8 mouse cellular contexts compared by ENCODE assay signal in the genomic region with DNA sequence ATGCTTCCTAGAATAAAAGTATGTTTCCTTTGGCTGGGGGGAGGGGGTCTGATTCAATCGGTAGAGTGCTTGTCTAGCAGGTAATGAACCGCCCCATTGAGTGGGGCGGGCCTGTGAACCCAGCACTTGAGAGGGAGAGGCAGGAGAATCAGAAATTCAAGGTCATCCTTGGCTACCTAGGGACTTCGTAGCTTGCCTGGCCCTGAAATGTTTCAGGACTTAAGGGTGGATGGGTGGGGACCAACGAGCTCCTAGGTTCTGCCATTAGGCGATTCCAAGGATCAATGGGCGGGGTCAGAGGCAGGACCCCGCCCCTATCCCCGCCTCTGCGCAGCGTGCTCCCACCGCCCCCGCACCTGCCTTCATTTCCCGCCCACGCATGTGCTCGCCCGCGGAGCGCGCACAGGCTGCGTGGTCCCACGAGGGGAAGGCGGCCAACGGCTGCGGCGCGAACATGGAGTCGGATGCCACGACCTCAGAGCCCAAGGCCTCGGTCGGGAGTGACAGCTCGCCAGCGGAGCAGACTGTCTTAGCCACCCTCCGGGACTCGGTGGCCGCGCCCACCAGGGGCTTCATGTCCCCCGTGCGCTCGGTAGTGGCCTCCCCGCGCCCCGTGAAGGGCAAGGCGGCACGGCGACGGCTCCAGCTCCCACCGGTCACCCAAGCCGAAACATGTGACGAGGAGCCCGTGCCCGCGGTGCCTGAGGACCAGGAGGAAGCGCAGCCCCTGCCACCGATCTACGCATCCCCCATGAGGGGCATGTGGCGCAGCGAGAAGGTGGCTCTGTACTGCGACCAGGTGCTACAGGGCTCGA. TPM values are rescaled to one million over a fixed set of nuclear protein-coding genes. Genes with fewer than 3 reads are reported as not detected.
DNase-seq lines count a peak whose midpoint lies in the region; ATAC-seq and TF ChIP-seq lines count a peak whose summit lies in the region.

A gene (plus strand): TSS at position 393 of the 815 bp plus-strand sequence.

- peaks cover 0 to 11% of the 10 kb centered on the region in 2 experiments; a peak in 3 of 4 replicates for H3K4me1 ChIP-seq in MEL (ENCODE audit: control insufficient read depth in 1 of 2, insufficient read depth in 2 of 2, low read length in 2 of 2)
- peaks cover 16% of the 10 kb centered on the region for H3K4me1 ChIP-seq in lung, embryonic 15.5 days

- no peaks in the 10 kb centered on the region; a peak in 1 of 4 replicates for H3K27me3 ChIP-seq in MEL (ENCODE audit: control insufficient read depth in 1 of 2, insufficient read depth in 2 of 2, low read length in 2 of 2)
- peaks cover 20% of the 10 kb centered on the region for H3K27me3 ChIP-seq in lung, embryonic 15.5 days

- H3K79me2 ChIP-seq in MEL (ENCODE audit: control insufficient read depth, insufficient read depth, low read length, poor library complexity): peaks cover 4% of the 10 kb centered on the region; the same call in 1 of the 2 replicates

- no peak for TF ChIP-seq RAD21 in MEL (IDR thresholded peaks at IDR 0.05; ENCODE audit: low read depth, low read length)

- H3K36me3 ChIP-seq in MEL (ENCODE audit: control insufficient read depth in 1 of 2, insufficient read depth in 2 of 2, low read length in 2 of 2): peaks cover 0 to 6% of the 10 kb centered on the region in 2 experiments; a peak in 2 of 4 replicates
- H3K36me3 ChIP-seq in lung, embryonic 15.5 days: no peaks in the 10 kb centered on the region

- peak; percentile 79 for ATAC-seq in frontal cortex, adult (ENCODE audit: low TSS enrichment)
- peak; percentile 62 to 82 for ATAC-seq in hematopoietic stem cell, adult 5-6 weeks (replicated peaks in 1 of 2; ENCODE audit: insufficient read depth in 1 of 2, low FRiP score in 2 of 2, low TSS enrichment in 1 of 2, low read depth in 1 of 2, poor library complexity in 2 of 2, severe bottlenecking in 2 of 2)
- peak; percentile 91 for ATAC-seq in lung, embryonic 15.5 days (ENCODE audit: borderline replicate concordance, extremely low read depth, low FRiP score, low TSS enrichment)

- H3K27ac ChIP-seq in MEL (ENCODE audit: control insufficient read depth, low read depth, low read length): peak within 1 kb of the TSS; percentile 52
- no peak within 1 kb of the TSS for H3K27ac ChIP-seq in lung, embryonic 15.5 days

- peak within 1 kb of the TSS; percentile 50 to 62 for H3K4me3 ChIP-seq in MEL (ENCODE audit: control insufficient read depth in 1 of 2, insufficient read depth in 1 of 2, low read depth in 2 of 2, low read length in 2 of 2)
- peak within 1 kb of the TSS; percentile 57 for H3K4me3 ChIP-seq in lung, embryonic 15.5 days

- no peaks in the 10 kb centered on the region for H3K9me3 ChIP-seq in MEL (replicated peaks; ENCODE audit: insufficient read depth, low read length)
- no peaks in the 10 kb centered on the region for H3K9me3 ChIP-seq in lung, embryonic 15.5 days

- peak within 1 kb of the TSS; percentile 83 for H3K9ac ChIP-seq in MEL (ENCODE audit: control insufficient read depth, low read depth, low read length, poor library complexity, severe bottlenecking)
- peak within 1 kb of the TSS; percentile 38 for H3K9ac ChIP-seq in lung, embryonic 15.5 days

- TF ChIP-seq CTCF in MEL (IDR thresholded peaks at IDR 0.05 in 2 of 3, conservative IDR thresholded peaks at IDR 0.05 in 1 of 3; ENCODE audit: control insufficient read depth in 1 of 3, insufficient read depth in 1 of 3, low read depth in 2 of 3, low read length in 3 of 3, poor library complexity in 1 of 3, severe bottlenecking in 1 of 3): no peak

- WGBS in lung, embryonic 15.5 days: 2% methylated on average over 60 of the region's 60 CpGs

- peak; percentile 94 for DNase-seq in MEL (ENCODE audit: low read depth, low spot score)
- DNase-seq in cerebellum, adult 9-10 months: peak; percentile 81
- DNase-seq in layer of hippocampus, adult 9-10 months (ENCODE audit: low spot score): peak; percentile 40
- DNase-seq in ovary, postnatal 10 days (ENCODE audit: low spot score): peak; percentile 28
- peak; percentile 66 to 69 for DNase-seq in thymus, postnatal 10 days (ENCODE audit: low spot score in 2 of 2)

- peak; percentile 72 to 74; a peak in 2 of 4 replicates for TF ChIP-seq POLR2A in MEL (IDR thresholded peaks at IDR 0.05; ENCODE audit: control insufficient read depth in 1 of 2, insufficient read depth in 1 of 2, low read depth in 1 of 2, low read length in 2 of 2, poor library complexity in 1 of 2)

- TF ChIP-seq EP300 in MEL (IDR thresholded peaks at IDR 0.05; ENCODE audit: low read depth in 1 of 2, low read length in 2 of 2): peak in 1 of 2 experiments; percentile 37; a peak in 2 of 4 replicates

- peak within 1 kb of the TSS; percentile 98 for H3K4me2 ChIP-seq in lung, embryonic 15.5 days

TF ChIP-seq in MEL, 35 proteins besides CTCF, POLR2A, EP300 and RAD21:
- no peak for TF ChIP-seq SMC3 (IDR thresholded peaks at IDR 0.05; ENCODE audit: low read depth, low read length)
- TF ChIP-seq MAFK (IDR thresholded peaks at IDR 0.05; ENCODE audit: borderline replicate concordance, low read depth, low read length): no peak
- TF ChIP-seq GATA1 (IDR thresholded peaks at IDR 0.05; ENCODE audit: low read depth, low read length): no peak
- no peak for TF ChIP-seq ETS1 (IDR thresholded peaks at IDR 0.05; ENCODE audit: low read depth, low read length)
- TF ChIP-seq SIN3A (IDR thresholded peaks at IDR 0.05; ENCODE audit: low read length): peak; percentile 42; the same call in 1 of the 2 replicates
- peak; percentile 44 for TF ChIP-seq NELFE (IDR thresholded peaks at IDR 0.05; ENCODE audit: low read depth, low read length)
- peak; percentile 51 for TF ChIP-seq USF1 (IDR thresholded peaks at IDR 0.05; ENCODE audit: low read depth, low read length)
- TF ChIP-seq MYB (IDR thresholded peaks at IDR 0.05; ENCODE audit: low read depth, low read length): no peak
- TF ChIP-seq MXI1 (IDR thresholded peaks at IDR 0.05; ENCODE audit: low read depth, low read length): peak; percentile 93
- no peak for TF ChIP-seq TAL1 (IDR thresholded peaks at IDR 0.05; ENCODE audit: low read length)
- peak; percentile 97 for TF ChIP-seq MAX (IDR thresholded peaks at IDR 0.05; ENCODE audit: low read length)
- TF ChIP-seq NRF1 (IDR thresholded peaks at IDR 0.05; ENCODE audit: insufficient read depth, low read depth, low read length, poor library complexity, severe bottlenecking): peak; percentile 57; the same call in 1 of the 2 replicates
- TF ChIP-seq UBTF (IDR thresholded peaks at IDR 0.05; ENCODE audit: borderline replicate concordance, insufficient read depth, low read depth, low read length): no peak
- peak; percentile 96 for TF ChIP-seq BHLHE40 (IDR thresholded peaks at IDR 0.05; ENCODE audit: borderline replicate concordance, low read depth, low read length)
- TF ChIP-seq MYC (IDR thresholded peaks at IDR 0.05; ENCODE audit: low read depth, low read length): peak; percentile 90
- TF ChIP-seq CHD1 (IDR thresholded peaks at IDR 0.05; ENCODE audit: low read depth, low read length): no peak
TF ChIP-seq in MEL: peak in this region for 8.

RNA-seq across cellular contexts. Expression of the gene that starts here (rescaled TPM):
- total RNA-seq in MEL (2012; rRNA removed): 1.9 and 3.7 TPM in 2 replicates
- polyA plus RNA-seq in MEL (2012; ENCODE audit: insufficient read depth in 1 of 2, insufficient read length in 2 of 2, low read depth in 1 of 2, low replicate concordance in 2 of 2, missing spikeins in 1 of 2): 1 to 10 TPM in 1 of 2 experiments, not detected in 1; 2.4 TPM
- 3.0 TPM in 1 of 2 replicates, not detected in the other for total RNA-seq in hematopoietic stem cell, adult 5-6 weeks (2017)
- 0.15 and 0.36 TPM in 2 replicates for polyA plus RNA-seq in lung, embryonic 15.5 days (2015; fragmentation: Nextera tagmentation; extraction: Ambion mirVana)

Comparison
In these comparisons a context has a peak if more than half of its experiments do, and no peak if none do; other contexts are left out.
1. Peak in ATAC-seq, H3K4me3 ChIP-seq, H3K9ac ChIP-seq and H3K4me2 ChIP-seq in lung, embryonic 15.5 days; RNA of the gene not detected or under 1 TPM.
2. DNase-seq: peak in every context shown above with its lines; median percentile 94 in MEL; 81 in cerebellum, adult 9-10 months; 68 in thymus, postnatal 10 days; 40 in layer of hippocampus, adult 9-10 months; 28 in ovary, postnatal 10 days.